Mouse (Mus musculus) E14TG2a.4 (cell line): ENCODE results near the gene Tnrc6a.

Experiments
- CTCF ChIP-seq: conservative IDR thresholded peaks from 2 replicates; pipeline ENCODE4 v1.5.1; 2014; ENCODE audit warnings: low read length
- NANOG ChIP-seq: IDR thresholded peaks from 2 replicates; pipeline ENCODE4 v1.6.1; 2014; ENCODE audit warnings: borderline replicate concordance, low read length, mixed read lengths
- POU5F1 ChIP-seq: IDR thresholded peaks from 2 replicates; pipeline ENCODE4 v1.6.1; 2014; ENCODE audit warnings: low read length, borderline replicate concordance

DNA sequence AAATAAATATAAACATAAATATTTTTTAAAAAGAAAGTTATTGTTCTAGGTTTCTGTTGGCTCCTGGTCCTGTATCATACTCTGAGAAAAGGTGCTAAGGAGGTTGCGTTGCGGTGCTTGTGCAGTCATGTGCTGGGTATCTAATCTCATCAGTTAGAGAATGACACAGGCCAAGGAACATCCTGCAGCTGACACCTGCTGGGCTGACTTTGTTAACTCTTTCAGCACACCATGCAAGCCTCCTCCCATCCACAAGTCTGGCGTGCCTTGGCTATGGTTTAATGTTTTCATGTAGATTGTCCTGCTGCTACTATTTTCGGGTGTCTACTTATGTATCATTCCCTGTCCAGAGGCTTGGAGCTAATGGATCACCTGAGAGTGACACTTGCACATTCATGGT lies 14.3 kb downstream of the Tnrc6a start:
- TF ChIP-seq CTCF (no peak), POU5F1 (no peak), NANOG (no peak)
